Mouse (Mus musculus) MEL-GATA-1-ER (cell line): ENCODE measurements around the gene Casz1.
A peak's percentile ranks its signal among the peaks of the same experiment; 100 is the strongest.

Source experiments
- DNase-seq: peaks from one replicate; pipeline ENCODE4 v3.0.0-alpha.2; 2012; ENCODE audit warnings: low read depth; ENCODE audit errors: extremely low read depth

Casz1 gene

DNA sequence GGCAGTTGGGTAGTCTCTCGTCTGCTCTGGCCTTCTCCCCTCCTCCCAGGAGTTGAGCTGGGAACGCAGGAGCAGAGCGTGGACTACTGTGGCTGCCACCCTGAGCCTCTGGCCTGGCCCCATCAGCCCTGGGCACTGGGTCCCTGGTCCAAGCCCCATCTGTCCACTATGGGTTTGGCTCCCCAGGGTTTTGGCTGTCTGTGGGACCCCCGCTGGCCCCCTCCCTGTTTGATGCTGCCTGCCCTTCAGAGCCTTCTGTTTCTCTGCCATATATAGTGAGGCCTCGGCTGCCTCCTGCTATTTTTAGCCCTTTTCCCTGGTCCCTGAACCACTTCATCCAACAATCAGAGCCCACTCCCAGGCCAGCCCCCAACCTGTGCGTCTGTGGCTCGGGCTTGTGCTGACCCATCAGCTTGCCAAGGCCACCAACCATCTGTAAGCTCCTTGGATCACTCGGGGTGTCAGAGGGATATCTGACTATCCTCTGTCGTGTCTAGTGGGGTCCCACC, 126.5 kb downstream of the Casz1 start:
- DNase-seq, result no peak

DNA sequence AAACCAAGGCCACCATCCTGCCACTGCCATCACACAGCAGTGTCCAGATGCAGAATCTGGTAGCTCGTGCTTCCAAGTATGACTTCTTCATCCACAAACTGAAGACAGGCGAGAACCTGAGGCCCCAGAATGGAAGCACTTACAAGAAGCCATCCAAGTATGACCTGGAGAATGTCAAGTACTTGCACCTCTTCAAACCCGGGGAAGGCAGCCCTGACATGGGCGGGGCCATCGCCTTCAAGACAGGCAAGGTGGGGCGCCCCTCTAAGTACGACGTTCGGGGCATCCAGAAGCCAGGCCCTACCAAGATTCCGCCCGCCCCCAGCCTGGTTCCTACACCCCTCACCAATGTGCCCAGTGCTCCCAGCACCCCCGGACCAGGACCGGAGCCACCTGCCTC, 128.9 kb downstream of the Casz1 start:
- no peak for DNase-seq

DNA sequence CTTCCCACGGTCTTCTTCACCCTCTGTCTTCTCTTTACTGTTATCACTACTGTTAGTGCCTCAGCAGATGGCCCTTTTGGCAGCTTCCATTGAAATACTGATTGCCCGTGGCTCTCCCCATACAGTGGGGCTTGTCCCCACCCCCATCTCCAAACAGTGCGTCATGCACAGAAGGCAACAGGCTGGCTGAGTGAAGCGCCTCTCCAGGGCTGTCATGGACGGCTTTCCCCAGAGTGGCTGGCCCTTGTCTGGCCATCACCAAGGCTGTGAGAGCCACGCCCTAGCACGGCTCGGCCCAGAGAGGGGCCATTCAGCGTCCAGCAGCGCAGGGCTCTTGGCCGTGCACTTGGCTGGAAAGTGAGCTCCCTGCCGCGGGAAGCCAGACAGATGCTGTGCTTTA, 131.0 kb downstream of the Casz1 start:
- DNase-seq, result no peak

DNA sequence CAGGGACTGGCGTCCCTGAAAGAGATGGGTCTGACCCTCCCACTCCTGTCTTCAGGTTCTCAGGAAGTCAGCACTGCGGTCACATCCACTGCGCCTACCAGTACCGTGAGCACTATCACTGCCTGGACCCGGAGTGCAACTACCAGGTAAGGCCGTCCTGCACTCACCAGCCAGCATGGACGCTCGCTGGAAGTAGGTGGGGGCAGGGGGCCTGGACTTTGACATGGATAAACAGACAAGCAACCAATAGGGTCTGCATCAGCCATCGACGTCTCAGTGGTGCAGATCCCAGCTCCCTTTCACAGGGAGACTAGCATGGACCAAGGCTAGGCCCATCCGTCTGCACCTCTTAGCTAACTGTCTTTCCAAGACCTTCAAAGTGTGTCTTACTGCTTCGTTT, 131.9 kb downstream of the Casz1 start:
- no peak for DNase-seq

DNA sequence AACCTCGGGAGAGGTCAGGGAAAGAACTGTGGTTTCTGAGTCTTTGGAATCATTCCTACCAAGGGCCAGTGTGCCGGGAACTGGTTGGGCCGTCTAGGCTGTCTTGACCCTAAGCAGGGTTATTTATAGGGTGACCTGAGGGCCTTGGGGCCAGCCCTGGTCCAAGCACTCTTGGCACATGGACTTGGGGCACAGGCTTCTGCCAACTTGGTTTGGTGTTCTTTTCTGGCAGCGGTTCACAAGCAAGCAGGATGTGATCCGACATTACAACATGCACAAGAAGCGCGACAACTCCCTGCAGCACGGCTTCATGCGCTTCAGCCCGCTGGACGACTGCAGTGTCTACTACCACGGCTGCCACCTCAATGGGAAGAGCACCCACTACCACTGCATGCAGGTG, 132.5 kb downstream of the Casz1 start:
- no peak for DNase-seq

DNA sequence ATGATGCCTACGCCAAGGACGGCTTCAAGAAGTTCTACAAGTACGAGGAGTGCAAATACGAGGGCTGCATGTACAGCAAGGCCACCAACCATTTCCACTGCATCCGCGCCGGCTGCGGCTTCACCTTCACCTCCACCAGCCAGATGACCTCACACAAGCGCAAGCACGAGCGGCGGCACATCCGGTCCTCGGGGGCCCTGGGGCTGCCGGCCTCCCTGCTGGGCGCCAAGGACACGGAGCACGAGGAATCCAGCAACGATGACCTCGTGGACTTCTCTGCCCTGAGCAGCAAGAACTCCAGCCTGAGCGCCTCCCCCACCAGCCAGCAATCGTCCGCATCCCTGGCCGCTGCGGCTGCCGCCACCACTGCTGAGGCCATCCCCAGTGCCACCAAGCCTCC, 134.3 kb downstream of the Casz1 start:
- no peak for DNase-seq

DNA sequence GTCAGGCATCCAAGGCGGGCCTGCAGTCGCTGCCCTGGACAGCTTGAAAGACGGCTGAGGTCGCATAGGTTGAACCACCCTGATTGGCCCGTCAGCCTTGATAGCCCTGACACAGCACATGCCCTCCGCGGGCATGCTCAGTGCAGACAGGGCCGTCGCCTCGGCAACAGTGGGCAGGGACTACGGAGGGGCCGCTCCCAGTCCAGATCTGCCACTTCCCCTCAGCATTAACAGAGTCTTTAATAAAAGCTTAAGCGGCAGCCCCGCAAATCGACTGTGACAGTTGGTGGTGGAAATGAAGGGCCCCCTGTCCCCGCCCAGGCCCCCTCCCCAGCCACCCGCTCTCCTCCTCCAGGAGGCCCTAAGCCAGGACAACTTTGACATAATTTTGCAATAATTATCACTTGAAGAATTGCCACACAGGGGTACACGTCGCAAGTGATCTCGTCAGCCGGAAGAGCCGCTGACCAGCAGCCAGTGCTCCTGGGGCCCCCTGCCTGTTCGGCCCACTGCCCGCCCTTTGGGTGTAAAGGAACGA, 136.5 kb downstream of the Casz1 start:
- peak; percentile 69 for DNase-seq

DNA sequence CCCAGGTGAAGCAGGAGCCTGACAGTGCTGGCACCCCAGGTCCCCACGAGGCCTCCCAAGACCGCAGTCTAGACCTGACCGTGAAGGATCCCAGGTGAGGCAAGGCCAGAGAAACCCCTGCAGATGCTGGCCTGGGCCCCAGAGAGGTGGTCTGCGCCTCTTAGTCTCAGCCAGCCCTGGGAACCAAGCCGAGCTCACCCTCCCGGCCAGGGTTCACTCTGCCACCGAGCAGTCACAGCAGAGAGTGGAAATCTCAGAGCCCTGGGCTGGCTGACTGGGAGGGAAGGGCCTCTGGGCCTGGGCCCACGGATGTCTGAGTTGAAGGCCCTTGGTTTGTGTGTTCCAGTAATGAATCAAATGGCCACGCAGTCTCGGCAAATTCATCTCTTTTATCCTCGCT, 137.1 kb downstream of the Casz1 start:
- no peak for DNase-seq

DNA sequence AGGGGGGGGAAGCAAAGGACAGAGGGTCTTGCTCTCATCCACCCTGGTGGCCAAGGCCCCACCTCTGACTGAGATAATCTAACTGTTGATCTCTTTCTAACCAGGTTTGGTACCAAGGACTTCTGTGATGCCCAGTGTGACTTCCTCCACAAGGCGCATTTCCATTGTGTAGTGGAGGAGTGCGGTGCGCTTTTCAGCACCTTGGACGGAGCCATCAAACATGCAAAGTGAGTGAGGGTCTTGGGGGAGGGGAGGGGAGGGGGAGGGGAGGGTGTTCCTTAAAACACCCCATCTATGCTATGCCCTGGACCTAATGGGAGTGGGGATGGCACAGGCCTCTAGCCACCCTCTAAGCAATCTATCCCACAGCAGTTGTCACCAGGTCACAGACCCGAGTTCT, 138.9 kb downstream of the Casz1 start:
- no peak for DNase-seq

DNA sequence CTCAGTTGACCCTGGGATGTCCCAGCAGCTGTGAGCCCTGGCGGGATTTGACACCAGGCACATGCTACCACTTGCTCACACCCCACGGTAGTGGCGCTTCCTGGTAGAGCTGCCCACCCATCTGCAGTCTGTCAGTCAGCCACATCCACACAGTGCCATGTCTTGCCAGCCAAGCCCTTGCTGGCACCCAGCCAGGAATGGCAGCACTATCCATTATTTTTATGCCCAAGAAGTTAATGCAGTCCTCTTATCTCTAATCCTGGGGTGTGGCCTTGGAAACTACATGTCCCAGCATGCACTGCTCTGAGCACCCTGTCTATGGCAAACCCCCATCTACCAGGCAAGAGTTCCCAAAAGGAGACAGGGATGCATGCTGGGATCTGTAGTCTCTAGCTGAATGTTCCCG, 141.2 kb downstream of the Casz1 start:
- peak; percentile 15 for DNase-seq

DNA sequence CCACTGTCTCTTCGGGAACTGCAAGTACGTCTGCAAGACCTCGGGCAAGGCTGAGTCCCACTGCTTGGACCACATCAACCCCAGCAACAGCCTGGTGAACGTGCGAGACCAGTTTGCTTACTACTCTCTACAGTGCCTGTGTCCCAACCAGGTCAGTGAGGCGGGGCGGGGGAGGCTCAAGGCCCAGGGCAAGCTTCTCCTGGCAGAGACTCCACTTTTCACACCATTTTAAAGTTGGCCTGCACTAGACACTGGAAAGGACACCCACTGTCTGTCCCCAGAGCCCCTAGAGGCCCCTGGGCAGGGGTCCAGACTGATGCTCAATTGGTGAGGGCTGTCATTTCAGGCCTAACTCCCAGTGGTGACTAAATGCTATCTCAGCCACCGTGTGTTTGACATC, 141.8 kb downstream of the Casz1 start:
- DNase-seq, result no peak

DNA sequence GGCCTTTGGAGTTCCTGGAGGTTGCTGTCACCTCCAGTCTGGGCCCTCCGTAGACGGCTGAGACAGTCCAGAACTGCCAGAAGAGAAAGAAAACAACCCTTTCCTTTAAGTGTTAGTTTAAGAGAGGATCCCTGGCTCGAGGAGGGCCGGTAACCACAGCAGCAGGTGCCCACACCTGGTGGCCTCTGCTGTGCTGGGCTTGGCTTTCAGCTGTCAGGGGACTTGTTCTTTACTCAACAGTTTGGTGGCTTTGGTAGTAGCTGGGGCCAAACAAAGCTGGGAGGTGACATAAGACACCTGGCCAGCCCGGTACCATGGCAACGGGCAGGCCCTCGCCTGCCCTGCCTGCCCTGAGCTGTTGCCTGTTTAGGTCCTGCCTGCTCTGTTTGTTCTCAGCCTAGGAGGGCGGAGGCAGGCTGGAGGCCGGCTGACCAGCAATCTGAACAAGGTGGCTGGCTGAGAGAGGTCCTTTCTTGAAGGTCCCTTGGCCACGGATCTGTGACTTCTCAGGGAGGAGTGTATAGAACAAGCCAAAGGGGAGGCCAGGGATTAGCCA, 143.7 kb downstream of the Casz1 start:
- DNase-seq, result no peak

DNA sequence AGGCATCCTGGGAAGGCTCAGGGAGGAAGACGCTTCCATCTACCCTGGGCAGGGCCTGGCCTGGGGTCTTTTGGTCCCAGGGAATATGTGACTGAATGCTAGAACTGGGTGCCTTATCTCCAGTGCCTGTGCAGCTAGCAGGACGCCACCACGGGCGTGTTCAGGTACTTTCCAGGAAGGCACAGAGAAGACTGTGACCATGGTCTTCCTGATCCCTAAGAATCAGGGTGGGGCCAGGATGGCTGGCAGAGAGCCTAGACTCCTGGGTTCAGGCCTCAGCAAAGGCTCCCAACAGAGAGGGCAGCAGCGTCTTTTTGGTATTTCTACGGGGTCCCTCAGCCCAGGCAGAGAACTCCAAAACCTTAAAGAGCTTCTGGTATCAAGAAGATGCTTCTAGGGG, 146.3 kb downstream of the Casz1 start:
- no peak for DNase-seq

DNA sequence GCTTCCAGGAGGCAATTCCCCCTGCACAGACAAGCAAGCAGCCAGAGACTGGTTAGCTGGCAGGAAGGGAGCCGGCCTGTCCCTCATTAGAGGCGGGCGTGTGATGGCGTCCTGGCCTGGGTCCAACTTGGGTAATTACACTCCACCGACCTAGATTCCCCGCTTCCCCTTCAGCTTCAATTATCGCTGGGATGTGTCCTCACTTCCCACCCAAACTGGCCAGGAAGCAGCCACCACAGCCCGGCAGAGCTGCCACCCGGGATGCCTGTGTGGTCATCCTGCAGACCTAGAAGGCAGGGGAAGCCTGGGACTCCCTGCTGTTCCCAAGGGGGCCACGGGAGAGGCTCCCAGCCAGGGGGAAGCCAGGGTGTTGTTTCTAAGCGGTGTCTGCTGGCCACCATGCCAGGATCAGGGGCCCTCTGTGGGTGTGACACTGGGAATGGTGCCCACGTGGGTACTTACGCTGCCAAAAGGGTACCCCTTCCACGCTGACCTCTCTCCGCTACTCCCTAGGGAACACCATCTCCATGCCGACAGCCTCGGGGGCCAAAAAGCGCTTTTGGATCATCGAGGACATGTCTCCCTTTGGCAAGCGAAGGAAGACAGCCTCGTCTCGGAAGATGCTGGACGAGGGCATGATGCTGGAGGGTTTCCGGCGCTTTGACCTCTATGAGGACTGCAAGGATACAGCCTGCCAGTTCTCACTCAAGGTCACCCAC, 146.9 kb downstream of the Casz1 start:
- DNase-seq, result no peak

DNA sequence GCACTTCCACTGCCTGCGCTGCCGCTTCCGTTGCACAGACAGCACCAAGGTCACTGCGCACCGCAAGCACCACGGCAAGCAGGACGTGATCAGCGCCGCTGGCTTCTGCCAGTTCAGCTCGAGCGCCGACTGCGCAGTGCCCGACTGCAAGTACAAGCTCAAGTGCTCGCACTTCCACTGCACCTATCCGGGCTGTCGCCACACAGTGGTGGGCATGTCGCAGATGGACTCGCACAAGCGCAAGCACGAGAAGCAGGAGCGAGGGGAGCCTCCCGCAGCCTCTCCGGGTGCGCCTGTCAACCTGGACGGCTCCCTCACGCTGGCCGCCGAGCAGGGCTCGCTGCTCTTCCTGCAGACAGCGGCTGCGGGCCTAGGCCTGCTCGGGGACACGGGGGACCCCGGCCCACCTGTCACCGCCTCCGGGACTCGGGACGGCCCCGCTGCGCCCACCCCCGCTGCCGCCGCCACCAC, 147.6 kb downstream of the Casz1 start:
- DNase-seq, result no peak

DNA sequence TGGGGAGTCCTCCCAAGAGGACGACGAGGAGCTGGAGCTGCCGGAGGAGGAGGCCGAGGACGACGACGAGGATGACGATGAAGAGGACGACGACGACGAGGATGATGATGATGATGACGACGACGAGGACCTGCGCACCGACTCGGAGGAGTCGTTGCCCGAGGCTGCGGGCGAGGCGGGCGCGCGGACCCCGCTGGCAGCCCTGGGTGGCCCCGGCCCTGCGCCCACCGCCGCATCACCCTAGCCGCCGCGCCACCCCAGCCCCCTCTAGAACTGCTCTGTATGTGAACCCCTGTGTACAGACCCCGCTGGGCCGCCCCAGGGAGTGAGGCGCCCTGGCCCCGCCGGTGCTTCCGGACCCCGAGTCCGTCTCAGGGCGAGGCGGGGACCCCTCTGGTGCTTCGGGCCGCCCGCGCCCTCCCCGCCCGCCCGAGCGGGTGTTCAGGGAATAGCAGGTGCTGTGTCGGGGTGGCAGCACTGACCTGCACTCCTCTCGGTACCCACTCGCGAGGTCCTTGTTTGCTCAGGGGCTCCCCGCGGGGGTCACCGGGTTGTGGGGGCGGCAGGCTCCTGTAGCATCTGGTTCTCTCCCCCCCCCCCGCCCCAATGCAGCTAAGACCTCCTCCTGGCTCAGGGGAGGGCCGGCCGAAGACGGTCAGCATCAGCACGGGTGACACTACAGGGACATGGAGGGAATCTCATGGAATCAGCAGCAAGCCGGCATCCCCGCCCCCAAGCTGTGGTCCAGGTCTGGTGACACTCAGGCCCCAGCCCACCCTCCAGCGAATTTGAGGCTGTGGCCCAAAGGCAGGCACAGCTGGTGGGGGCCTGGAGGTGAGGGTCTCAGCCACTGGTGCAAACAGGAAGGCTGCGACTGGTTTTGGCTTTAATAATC, 148.3 kb downstream of the Casz1 start:
- no peak for DNase-seq

DNA sequence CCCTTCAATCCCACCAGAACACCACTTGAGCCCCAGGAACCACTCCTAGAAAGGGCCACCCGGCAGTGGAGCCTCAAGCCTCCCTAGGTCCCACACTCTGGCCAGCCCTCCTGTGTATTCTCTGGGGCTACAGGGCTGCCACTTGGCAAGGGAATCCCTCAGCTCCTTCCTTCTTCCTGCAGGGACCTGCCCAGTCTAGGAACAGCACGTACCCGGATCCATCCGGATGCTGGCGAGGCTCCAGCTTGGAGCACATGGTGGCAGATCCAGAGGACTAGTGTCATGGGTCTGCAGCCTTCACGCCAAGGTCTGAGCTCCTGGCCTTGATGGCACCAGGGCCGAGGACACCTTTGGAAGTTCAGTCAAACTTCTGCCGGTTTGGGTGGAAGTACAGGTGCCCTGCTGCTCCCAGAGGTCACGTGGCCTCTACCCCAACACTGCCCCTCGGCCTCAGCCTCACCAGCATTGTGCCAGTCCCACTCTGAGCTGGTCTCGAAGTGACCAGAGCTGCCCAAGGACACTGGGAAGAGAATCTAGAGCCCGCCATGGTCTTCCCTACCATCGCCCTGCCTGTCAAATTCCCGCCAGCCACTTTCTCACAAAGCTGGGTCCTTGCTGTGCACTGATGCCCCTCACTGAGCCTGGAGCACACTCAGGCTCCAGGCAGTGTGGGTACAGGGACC, 151.0 kb downstream of the Casz1 start:
- DNase-seq, result no peak

DNA sequence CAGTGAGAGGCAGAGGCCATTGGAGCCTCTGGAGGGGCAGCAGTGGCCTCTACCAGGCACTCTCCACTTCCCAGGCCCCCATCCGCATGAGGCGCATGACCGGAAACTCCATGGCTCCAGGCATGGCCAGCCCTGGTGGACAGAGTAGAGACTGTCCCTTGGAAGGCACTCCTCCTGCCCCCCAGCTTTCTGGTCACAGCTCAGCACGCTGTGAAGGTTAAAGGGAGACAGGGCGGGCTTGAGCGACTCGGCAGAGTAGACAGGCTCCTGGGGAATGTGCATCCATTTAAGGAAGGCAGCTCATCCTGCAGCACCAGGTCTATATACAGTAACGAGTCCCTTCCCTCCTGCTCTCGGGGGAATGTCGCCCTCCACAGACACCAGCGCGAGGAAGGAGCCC, 155.8 kb downstream of the Casz1 start:
- no peak for DNase-seq

DNA sequence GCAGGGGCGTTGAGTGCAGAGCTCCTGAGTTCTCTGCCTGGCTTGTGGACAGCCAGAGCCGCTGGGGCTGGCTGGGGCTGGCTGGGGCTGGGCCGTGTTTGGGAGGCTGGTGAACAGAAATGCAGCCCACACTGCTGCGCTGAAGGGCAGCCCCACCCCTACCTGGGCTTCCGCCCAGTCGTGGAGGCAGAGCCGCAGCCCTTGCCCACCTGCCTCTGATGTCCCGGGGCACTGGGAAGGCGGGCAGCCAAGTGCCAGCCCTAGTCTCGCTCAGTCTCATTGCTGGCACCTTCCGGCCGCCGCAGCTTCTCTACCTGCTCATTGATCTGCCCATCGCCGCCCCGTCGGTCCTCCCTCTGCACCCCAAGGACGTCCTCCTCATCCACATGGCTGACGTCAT, 156.9 kb downstream of the Casz1 start:
- no peak for DNase-seq

DNA sequence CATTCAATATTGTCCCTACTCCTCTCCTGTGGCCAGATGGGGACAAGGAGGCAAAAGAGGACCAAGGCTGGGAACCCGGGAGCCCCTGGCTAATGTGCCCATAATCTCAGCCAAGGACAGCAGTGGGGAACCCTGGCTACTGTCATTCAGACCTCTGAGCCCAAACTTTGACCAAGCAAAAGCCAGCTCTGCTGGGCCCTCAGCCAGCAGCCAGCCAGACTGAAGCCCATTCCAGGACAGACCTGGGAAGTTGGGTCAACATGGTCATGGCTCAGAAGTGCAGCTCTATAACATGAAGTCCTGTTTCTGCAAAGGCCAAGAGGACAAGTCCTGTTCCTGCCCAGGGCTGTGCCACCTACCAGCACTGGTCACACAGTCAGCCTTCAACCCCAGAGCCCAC, 157.9 kb downstream of the Casz1 start:
- DNase-seq, result no peak

DNA sequence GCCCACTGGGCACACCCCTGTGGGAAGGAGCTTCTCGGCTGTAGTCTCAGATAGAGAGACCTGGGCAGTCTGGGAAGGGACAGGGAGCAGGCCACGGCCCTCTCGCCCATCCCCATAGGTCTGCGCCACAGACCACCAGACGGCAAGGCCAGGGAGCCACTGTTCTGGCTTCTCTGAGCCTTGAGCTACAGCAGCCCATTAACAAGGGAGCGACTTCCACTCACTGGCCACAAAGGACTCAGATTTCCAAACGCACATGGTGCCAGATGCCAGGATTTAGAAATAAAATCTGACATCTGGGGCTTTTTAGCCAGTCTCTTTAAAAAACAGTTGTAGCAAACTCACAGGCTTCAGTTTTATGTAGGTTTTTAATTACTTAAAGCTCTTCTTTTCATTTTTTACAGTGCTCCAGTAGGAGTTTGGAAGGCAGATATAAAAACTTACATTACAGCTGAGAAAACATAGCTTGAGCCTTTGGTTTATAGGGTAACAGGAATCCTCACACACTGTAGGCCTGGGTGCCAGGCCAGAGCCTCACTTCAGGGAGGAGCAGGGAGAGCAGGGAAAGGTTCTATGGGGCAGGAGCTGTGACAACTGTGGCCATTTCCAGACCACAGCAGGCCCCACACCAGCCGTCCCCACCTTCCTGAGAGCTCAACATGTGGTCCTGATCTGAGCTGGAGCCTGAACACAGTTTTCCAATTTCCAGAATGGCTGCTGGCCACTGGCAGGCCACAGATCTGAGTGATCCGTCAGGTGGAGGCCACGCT, 160.5 kb downstream of the Casz1 start:
- DNase-seq, result no peak
